12 mouse cellular contexts compared by ENCODE assay signal in the genomic region with DNA sequence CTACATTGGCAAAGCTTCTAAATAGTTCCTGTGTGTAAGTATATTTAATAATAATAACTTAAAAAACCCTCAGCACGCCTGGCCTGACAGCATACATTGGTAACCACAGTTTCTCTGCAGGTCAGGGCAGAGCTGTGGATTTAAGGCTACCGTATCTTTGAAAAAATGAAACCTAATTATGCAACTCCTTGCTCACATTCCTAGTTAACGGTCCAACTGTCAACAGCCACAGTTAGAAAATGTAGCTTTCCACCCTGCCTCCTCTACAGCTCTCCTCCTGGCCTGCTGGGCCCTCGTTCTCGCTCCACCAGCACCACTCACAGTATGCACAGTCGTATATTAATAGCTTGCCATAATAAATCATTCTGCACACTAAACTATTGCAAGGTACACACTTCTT. TPM values are rescaled to one million over a fixed set of nuclear protein-coding genes. Genes with fewer than 3 reads are reported as not detected.
DNase-seq lines count a peak whose midpoint lies in the region; ATAC-seq and TF ChIP-seq lines count a peak whose summit lies in the region.
"Had no signal": no experiment of that assay in that cellular context is flagged by ENCODE, and none has a peak within 500 bp of the region (broad histone marks: within the 10 kb centered on the region; RNA-seq: fewer than 3 reads in every experiment).

No protein-coding gene starts in this region.

- ATAC-seq in heart, postnatal 0 days (ENCODE audit: insufficient read depth, low read depth), result no peak
- no peak for ATAC-seq in megakaryocyte, adult 5-6 weeks (ENCODE audit: poor library complexity, severe bottlenecking)
- no peak for ATAC-seq in limb, embryonic 12.5 days (ENCODE audit: insufficient number of reproducible peaks, insufficient read depth, low FRiP score, low TSS enrichment, low read depth)
- ATAC-seq in forebrain, embryonic 12.5 days (ENCODE audit: low FRiP score), result no peak
- ATAC-seq: activated CD4-positive, CD25-positive, alpha-beta regulatory T cell, adult 4 months; midbrain, embryonic 15.5 days had no signal

- H3K4me3 ChIP-seq in heart, postnatal 0 days (ENCODE audit: low read depth, low read length), result 0 out of 2 replicates have a peak overlapping the region, but pooled peaks have one; percentile 1
- H3K4me3 ChIP-seq in megakaryocyte, embryonic 14.5 days (replicated peaks), result peak overlapping the region; percentile 84
- H3K4me3 ChIP-seq in limb, embryonic 12.5 days (replicated peaks), result no peak overlapping the region
- no peak overlapping the region for H3K4me3 ChIP-seq in forebrain, embryonic 12.5 days (replicated peaks)
- H3K4me3 ChIP-seq: hindbrain, embryonic 15.5 days; midbrain, embryonic 15.5 days had no signal

- no peaks in the 10 kb centered on the region for H3K9me3 ChIP-seq in heart, postnatal 0 days (replicated peaks; ENCODE audit: control insufficient read depth, low read length)
- no peaks in the 10 kb centered on the region for H3K9me3 ChIP-seq in megakaryocyte, embryonic 14.5 days
- no peaks in the 10 kb centered on the region for H3K9me3 ChIP-seq in limb, embryonic 12.5 days
- H3K9me3 ChIP-seq in forebrain, embryonic 12.5 days, result no peaks in the 10 kb centered on the region
- H3K9me3 ChIP-seq: hindbrain, embryonic 15.5 days; midbrain, embryonic 15.5 days had no signal

- H3K4me1 ChIP-seq in heart, postnatal 0 days (ENCODE audit: control insufficient read depth, insufficient read depth), result peaks cover 33% of the 10 kb centered on the region
- peaks cover 72% of the 10 kb centered on the region for H3K4me1 ChIP-seq in megakaryocyte, embryonic 14.5 days
- peaks cover 40% of the 10 kb centered on the region for H3K4me1 ChIP-seq in limb, embryonic 12.5 days (replicated peaks)
- peaks cover 21% of the 10 kb centered on the region for H3K4me1 ChIP-seq in forebrain, embryonic 12.5 days

- H3K4me2 ChIP-seq in heart, postnatal 0 days (ENCODE audit: low read depth, low read length), result peak overlapping the region; percentile 80
- no peak overlapping the region for H3K4me2 ChIP-seq in limb, embryonic 12.5 days
- no peak overlapping the region for H3K4me2 ChIP-seq in forebrain, embryonic 12.5 days
- H3K4me2 ChIP-seq: hindbrain, embryonic 15.5 days; midbrain, embryonic 15.5 days had no signal

- peak overlapping the region; percentile 86 for H3K27ac ChIP-seq in heart, postnatal 0 days (ENCODE audit: low read depth)
- 0 out of 2 replicates have a peak overlapping the region, but pooled peaks have one; percentile 19 for H3K27ac ChIP-seq in limb, embryonic 12.5 days
- H3K27ac ChIP-seq in forebrain, embryonic 12.5 days, result no peak overlapping the region
- H3K27ac ChIP-seq: hindbrain, embryonic 15.5 days; midbrain, embryonic 15.5 days had no signal

- no peak for TF ChIP-seq EP300 in heart, postnatal 0 days (IDR thresholded peaks at IDR 0.05; ENCODE audit: low read depth)

- H3K27me3 ChIP-seq in heart, postnatal 0 days (ENCODE audit: control insufficient read depth, insufficient read depth, low read length), result no peaks in the 10 kb centered on the region
- H3K27me3 ChIP-seq in megakaryocyte, embryonic 14.5 days (replicated peaks), result no peaks in the 10 kb centered on the region
- no peaks in the 10 kb centered on the region for H3K27me3 ChIP-seq in limb, embryonic 12.5 days
- peaks cover 6% of the 10 kb centered on the region; the same call in 1 of the 2 replicates for H3K27me3 ChIP-seq in forebrain, embryonic 12.5 days
- H3K27me3 ChIP-seq: hindbrain, embryonic 15.5 days; midbrain, embryonic 15.5 days had no signal

- 34% methylated on average over 6 of the region's 6 CpGs for WGBS in heart, postnatal 0 days
- 56% methylated on average over 6 of the region's 6 CpGs for WGBS in limb, embryonic 12.5 days
- 87% methylated on average over 6 of the region's 6 CpGs for WGBS in forebrain, embryonic 12.5 days

- peak; percentile 15 for DNase-seq in heart, postnatal 0 days (ENCODE audit: low spot score)
- no peak for DNase-seq in heart, postnatal 36 days
- DNase-seq in left cerebral cortex, adult 11 months (ENCODE audit: low spot score), result no peak
- DNase-seq: cerebellum, postnatal 36 days; right cerebral cortex, postnatal 25 days had no signal

- intact Hi-C loops in heart, postnatal 36 days (cut with DNase I), result loop anchor here (2.0 to 5.0 kb wide), 2 partner anchors 24 to 197 kb away; no protein-coding TSS in a partner anchor

- no peak overlapping the region for H3K9ac ChIP-seq in heart, postnatal 0 days (replicated peaks; ENCODE audit: low read depth, low read length)
- no peak overlapping the region for H3K9ac ChIP-seq in limb, embryonic 12.5 days (replicated peaks)
- no peak overlapping the region for H3K9ac ChIP-seq in forebrain, embryonic 12.5 days
- H3K9ac ChIP-seq: hindbrain, embryonic 15.5 days; midbrain, embryonic 15.5 days had no signal

- TF ChIP-seq CTCF in heart, postnatal 0 days (IDR thresholded peaks at IDR 0.05; ENCODE audit: low read depth), result no peak

- no peaks in the 10 kb centered on the region for H3K36me3 ChIP-seq in heart, postnatal 0 days (replicated peaks; ENCODE audit: control insufficient read depth, insufficient read depth, low read length)
- H3K36me3 ChIP-seq in megakaryocyte, embryonic 14.5 days (replicated peaks; ENCODE audit: low read length), result peaks cover 6% of the 10 kb centered on the region
- no peaks in the 10 kb centered on the region for H3K36me3 ChIP-seq in limb, embryonic 12.5 days
- H3K36me3 ChIP-seq in forebrain, embryonic 12.5 days (replicated peaks), result no peaks in the 10 kb centered on the region
- H3K36me3 ChIP-seq: hindbrain, embryonic 15.5 days; midbrain, embryonic 15.5 days had no signal

RNA-seq across cellular contexts. Expression of a gene that starts 3.7 kb away (rescaled TPM):
- 13.2 and 14.1 TPM in 2 replicates for total RNA-seq in heart, postnatal 0 days (2014; rRNA removed; ENCODE audit: low replicate concordance)
- 12.8 and 13.6 TPM in 2 replicates for polyA plus RNA-seq in heart, postnatal 0 days (2015; fragmentation: Nextera tagmentation; extraction: Ambion mirVana)
- 10 to 100 TPM; 16.2 to 17.7 TPM for total RNA-seq in heart, postnatal 36 days (2021)
- 0.75 and 1.5 TPM in 2 replicates for polyA plus RNA-seq in megakaryocyte, embryonic 14.5 days (2012; ENCODE audit: insufficient read depth, low replicate concordance)
- 22.9 and 25.0 TPM in 2 replicates for total RNA-seq in megakaryocyte, adult 5-6 weeks (2015)
- total RNA-seq in megakaryocyte, adult 5-6 weeks (2017), result 9.8 and 10.5 TPM in 2 replicates
- polyA plus RNA-seq in limb, embryonic 12.5 days (2016; fragmentation: Nextera tagmentation; extraction: Ambion mirVana), result 21.2 and 24.8 TPM in 2 replicates
- polyA plus RNA-seq in forebrain, embryonic 12.5 days (2016; fragmentation: Nextera tagmentation; extraction: Ambion mirVana), result 23.6 and 25.6 TPM in 2 replicates

Comparison
In these comparisons a context has a peak if more than half of its experiments do, and no peak if none do; other contexts are left out.
1. H3K4me3 ChIP-seq: peak in heart, postnatal 0 days (single experiment) and megakaryocyte, embryonic 14.5 days (single experiment); none in limb, embryonic 12.5 days (single experiment) and forebrain, embryonic 12.5 days (single experiment).